Mouse (Mus musculus): ENCODE results near the gene Anxa9. TPM values are rescaled to one million over a fixed set of nuclear protein-coding genes. Genes with fewer than 3 reads are reported as not detected.

The Anxa9 gene
- total and polyA plus RNA-seq, 2 experiments from 2014 or later: 0.27 to 0.32 TPM

GRCm38 (mm10) chr3:95310968-95311882, 4.2 kb upstream of the Anxa9 start:
- DNase-seq (ENCODE audit: low spot score) (peak; percentile 78), ATAC-seq (ENCODE audit: low FRiP score) (no peak)
- Histone ChIP-seq H3K36me3 (ENCODE audit: insufficient read depth, low read length) (no peaks in the 10 kb centered on the region), H3K4me3 (ENCODE audit: low read depth, low read length) (no peak overlapping the region), H3K9ac (replicated peaks; ENCODE audit: low read length, poor library complexity, severe bottlenecking) (no peak overlapping the region), H3K4me2 (ENCODE audit: low read depth, low read length, poor library complexity, severe bottlenecking) (no peak overlapping the region), H3K27me3 (ENCODE audit: insufficient read depth, low read length) (no peaks in the 10 kb centered on the region), H3K4me1 (ENCODE audit: insufficient read depth, low read length) (0 out of 2 replicates have a peak, but pooled peaks cover 2% of the 10 kb centered on the region), H3K9me3 (ENCODE audit: low read length) (no peaks in the 10 kb centered on the region), H3K27ac (ENCODE audit: low read depth, low read length) (no peak overlapping the region)
- 68% methylated on average over 9 of the region's 9 CpGs for WGBS
- peak; percentile 80 for TF ChIP-seq CTCF (IDR thresholded peaks at IDR 0.05)

GRCm38 (mm10) chr3:95310496-95310895, 3.5 kb upstream of the Anxa9 start:
- 77% methylated on average over 3 of the region's 3 CpGs for WGBS
- no peak for ATAC-seq (ENCODE audit: low FRiP score)
- TF ChIP-seq CTCF (IDR thresholded peaks at IDR 0.05): no peak
- no peaks in the 10 kb centered on the region for H3K36me3 ChIP-seq (ENCODE audit: insufficient read depth, low read length)
- no peaks in the 10 kb centered on the region for H3K4me1 ChIP-seq (ENCODE audit: insufficient read depth, low read length)
- H3K9me3 ChIP-seq (ENCODE audit: low read length): no peaks in the 10 kb centered on the region
- H3K27me3 ChIP-seq (ENCODE audit: insufficient read depth, low read length): no peaks in the 10 kb centered on the region
- no peak overlapping the region for H3K4me2 ChIP-seq (ENCODE audit: low read depth, low read length, poor library complexity, severe bottlenecking)
- DNase-seq (ENCODE audit: low spot score): no peak
- H3K27ac ChIP-seq (ENCODE audit: low read depth, low read length): no peak overlapping the region
- H3K4me3 ChIP-seq (ENCODE audit: low read depth, low read length): no peak overlapping the region
- H3K9ac ChIP-seq (replicated peaks; ENCODE audit: low read length, poor library complexity, severe bottlenecking): no peak overlapping the region

- Histone ChIP-seq H3K4me1 (ENCODE audit: insufficient read depth, low read length) (no peaks in the 10 kb centered on the region), H3K9me3 (ENCODE audit: low read length) (no peaks in the 10 kb centered on the region), H3K27me3 (ENCODE audit: insufficient read depth, low read length) (no peaks in the 10 kb centered on the region), H3K36me3 (ENCODE audit: insufficient read depth, low read length) (no peaks in the 10 kb centered on the region), H3K4me3 (ENCODE audit: low read depth, low read length) (no peak overlapping the region), H3K27ac (ENCODE audit: low read depth, low read length) (no peak overlapping the region), H3K4me2 (ENCODE audit: low read depth, low read length, poor library complexity, severe bottlenecking) (no peak overlapping the region), H3K9ac (replicated peaks; ENCODE audit: low read length, poor library complexity, severe bottlenecking) (no peak overlapping the region)
- no peak for TF ChIP-seq CTCF (IDR thresholded peaks at IDR 0.05)
- no peak for ATAC-seq (ENCODE audit: low FRiP score)
- no peak for DNase-seq (ENCODE audit: low spot score)
- 84% methylated on average over 4 of the region's 4 CpGs for WGBS
These were observed 732 bp downstream of the Anxa9 start for GRCm38 (mm10) chr3:95306244-95306643.

DNA sequence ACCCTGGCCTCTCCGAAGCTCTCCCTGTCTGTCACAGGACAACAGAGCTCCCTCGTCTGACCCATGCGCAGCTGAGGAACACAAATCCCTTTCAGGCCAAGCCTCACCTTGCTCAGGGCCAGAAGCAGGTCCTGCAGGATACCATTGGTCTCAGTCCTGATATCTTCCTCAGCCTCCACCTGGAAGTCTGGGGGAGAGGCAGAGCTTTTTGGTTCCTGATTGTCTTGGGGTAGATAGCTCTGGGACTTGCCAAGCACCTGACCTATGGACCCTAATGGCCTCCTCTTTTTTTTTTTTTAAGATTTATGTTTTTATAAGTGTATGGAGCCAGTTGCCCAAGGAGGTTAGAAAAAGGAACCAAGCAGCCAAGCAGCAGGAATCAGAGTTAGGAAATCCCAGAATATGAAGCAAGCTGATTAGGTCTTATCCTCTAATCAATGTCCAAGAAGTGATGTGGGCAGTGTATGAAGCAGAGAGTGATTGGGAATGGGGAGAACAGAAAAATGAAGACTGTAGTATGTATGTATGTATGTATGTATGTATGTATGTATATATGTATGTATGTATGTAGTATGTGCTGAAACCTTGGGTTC, 5.7 kb downstream of the Anxa9 start:
- Histone ChIP-seq H3K27ac (ENCODE audit: low read depth, low read length) (no peak overlapping the region), H3K9me3 (ENCODE audit: low read length) (no peaks in the 10 kb centered on the region), H3K27me3 (ENCODE audit: insufficient read depth, low read length) (no peaks in the 10 kb centered on the region), H3K4me3 (ENCODE audit: low read depth, low read length) (no peak overlapping the region), H3K4me2 (ENCODE audit: low read depth, low read length, poor library complexity, severe bottlenecking) (no peak overlapping the region), H3K36me3 (ENCODE audit: insufficient read depth, low read length) (no peaks in the 10 kb centered on the region), H3K4me1 (ENCODE audit: insufficient read depth, low read length) (no peaks in the 10 kb centered on the region), H3K9ac (replicated peaks; ENCODE audit: low read length, poor library complexity, severe bottlenecking) (no peak overlapping the region)
- no peak for TF ChIP-seq CTCF (IDR thresholded peaks at IDR 0.05)
- 87% methylated on average over 3 of the region's 3 CpGs for whole genome bisulfite sequencing
- ATAC-seq (ENCODE audit: low FRiP score): no peak
- no peak for DNase-seq (ENCODE audit: low spot score)

DNA sequence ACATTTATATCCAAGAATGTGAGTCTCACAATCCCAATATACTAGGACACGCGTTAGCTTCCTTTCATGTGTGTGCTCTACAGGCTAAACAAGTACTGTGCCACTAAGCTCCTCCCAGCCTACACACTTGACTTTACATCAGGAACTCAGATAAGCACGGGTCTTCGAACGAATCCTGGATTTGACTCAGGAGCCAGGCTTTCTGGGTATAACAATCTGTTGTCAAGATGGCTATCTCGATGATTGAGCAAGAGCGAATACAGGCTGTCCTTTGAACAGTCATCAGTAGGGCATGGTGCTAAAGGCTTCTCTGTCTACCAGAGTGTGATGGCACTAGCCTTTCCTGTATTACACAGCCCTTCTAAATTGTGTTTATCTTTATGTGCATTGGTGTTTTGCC, 9.0 kb downstream of the Anxa9 start:
- 94% methylated on average over 7 of the region's 7 CpGs for WGBS
- Histone ChIP-seq H3K4me3 (ENCODE audit: low read depth, low read length) (no peak overlapping the region), H3K27me3 (ENCODE audit: insufficient read depth, low read length) (no peaks in the 10 kb centered on the region), H3K27ac (ENCODE audit: low read depth, low read length) (no peak overlapping the region), H3K36me3 (ENCODE audit: insufficient read depth, low read length) (peaks cover 13% of the 10 kb centered on the region), H3K9ac (replicated peaks; ENCODE audit: low read length, poor library complexity, severe bottlenecking) (no peak overlapping the region), H3K4me1 (ENCODE audit: insufficient read depth, low read length) (no peaks in the 10 kb centered on the region), H3K4me2 (ENCODE audit: low read depth, low read length, poor library complexity, severe bottlenecking) (no peak overlapping the region), H3K9me3 (ENCODE audit: low read length) (no peaks in the 10 kb centered on the region)
- no peak for TF ChIP-seq CTCF (IDR thresholded peaks at IDR 0.05)
- DNase-seq (ENCODE audit: low spot score) (no peak), ATAC-seq (ENCODE audit: low FRiP score) (no peak)

GRCm38 (mm10) chr3:95296103-95296469, 10.9 kb downstream of the Anxa9 start:
- Histone ChIP-seq H3K9ac (replicated peaks; ENCODE audit: low read length, poor library complexity, severe bottlenecking) (no peak overlapping the region), H3K36me3 (ENCODE audit: insufficient read depth, low read length) (peaks cover 13% of the 10 kb centered on the region), H3K4me3 (ENCODE audit: low read depth, low read length) (no peak overlapping the region), H3K9me3 (ENCODE audit: low read length) (no peaks in the 10 kb centered on the region), H3K27me3 (ENCODE audit: insufficient read depth, low read length) (no peaks in the 10 kb centered on the region), H3K4me1 (ENCODE audit: insufficient read depth, low read length) (no peaks in the 10 kb centered on the region), H3K4me2 (ENCODE audit: low read depth, low read length, poor library complexity, severe bottlenecking) (no peak overlapping the region), H3K27ac (ENCODE audit: low read depth, low read length) (no peak overlapping the region)
- peak; percentile 74 for TF ChIP-seq CTCF (IDR thresholded peaks at IDR 0.05)
- ATAC-seq (ENCODE audit: low FRiP score) (0 out of 2 replicates have a peak, but pooled peaks have one; percentile 32), DNase-seq (ENCODE audit: low spot score) (peak; percentile 54)
- WGBS: 10% methylated on average over 5 of the region's 5 CpGs

Measured in midbrain, postnatal 0 days (tissue).